Mouse (Mus musculus): ENCODE data around the gene Fam20b. TPM values are rescaled to one million over a fixed set of nuclear protein-coding genes. Genes with fewer than 3 reads are reported as not detected.

The Fam20b gene
- polyA plus RNA-seq, 1 experiment from 2014 or later = 19.9 TPM

DNA sequence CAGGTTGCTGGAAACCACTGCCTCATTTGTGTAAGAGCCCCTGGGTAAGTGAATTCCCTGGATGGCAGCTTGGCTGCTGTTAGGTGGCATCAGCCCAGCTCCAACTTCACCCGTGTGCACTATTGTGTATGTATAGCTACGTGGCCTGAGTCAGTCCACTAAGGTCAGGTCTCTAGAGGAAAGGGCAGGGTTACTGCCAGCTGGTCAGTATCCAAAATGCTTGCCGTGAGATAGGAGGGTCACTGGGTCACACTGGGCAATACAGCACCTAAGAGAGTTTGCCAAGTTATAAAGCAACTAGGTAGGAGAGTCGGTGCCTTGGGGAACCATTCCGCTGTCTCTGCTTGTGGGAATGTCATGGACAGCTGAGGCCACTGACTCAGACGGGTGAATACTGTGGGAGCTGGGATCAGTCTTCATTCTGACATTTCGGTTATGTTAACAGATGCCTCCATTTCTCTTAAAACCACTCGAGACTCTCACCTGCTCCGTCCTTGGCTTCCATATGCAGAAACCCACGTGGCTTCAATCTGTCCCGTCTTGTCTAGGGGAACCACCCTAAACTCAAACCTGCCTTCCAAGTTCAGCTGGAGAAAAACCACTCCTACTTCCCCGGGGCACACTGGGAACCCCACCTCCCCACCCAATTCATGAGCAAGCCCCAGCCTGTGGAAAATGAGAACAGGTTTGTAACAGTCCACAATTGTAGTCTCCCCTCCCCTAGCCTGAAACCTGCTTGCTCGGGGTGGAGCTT, 58.8 kb downstream of the Fam20b start:
- H3K27ac ChIP-seq = no peak overlapping the region
- 86% methylated on average over 13 of the region's 13 CpGs for WGBS
- no peaks in the 10 kb centered on the region for H3K27me3 ChIP-seq (ENCODE audit: insufficient read depth, poor library complexity, severe bottlenecking)
- no peak overlapping the region for H3K4me3 ChIP-seq
- DNase-seq (ENCODE audit: low spot score) = no peak
- no peaks in the 10 kb centered on the region for H3K9me3 ChIP-seq
- H3K4me1 ChIP-seq (replicated peaks) = peaks cover 5% of the 10 kb centered on the region; the same call in 1 of the 2 replicates
- peaks cover 12% of the 10 kb centered on the region; the same call in 1 of the 2 replicates for H3K36me3 ChIP-seq

DNA sequence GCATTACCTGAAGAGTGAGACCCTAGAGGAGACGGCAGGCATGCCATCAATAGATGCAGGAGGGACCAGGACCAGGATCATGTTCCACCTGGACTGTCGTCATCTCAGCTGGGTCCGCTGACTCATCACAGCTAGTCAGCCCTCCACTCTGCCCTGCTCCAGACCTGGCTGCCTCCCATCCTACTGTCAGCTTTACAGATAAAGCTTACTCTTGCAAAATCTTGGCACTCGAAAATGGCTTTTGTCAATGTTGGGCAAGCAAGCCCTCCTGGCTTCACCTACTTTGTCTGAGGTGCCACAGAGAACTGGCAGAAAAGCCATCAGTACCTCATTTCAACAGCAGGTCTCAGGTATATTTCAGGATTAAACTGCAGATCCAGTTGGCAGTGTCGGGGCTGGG, 60.2 kb downstream of the Fam20b start:
- DNase-seq (ENCODE audit: low spot score) = no peak
- 83% methylated on average over 5 of the region's 5 CpGs for WGBS

DNA sequence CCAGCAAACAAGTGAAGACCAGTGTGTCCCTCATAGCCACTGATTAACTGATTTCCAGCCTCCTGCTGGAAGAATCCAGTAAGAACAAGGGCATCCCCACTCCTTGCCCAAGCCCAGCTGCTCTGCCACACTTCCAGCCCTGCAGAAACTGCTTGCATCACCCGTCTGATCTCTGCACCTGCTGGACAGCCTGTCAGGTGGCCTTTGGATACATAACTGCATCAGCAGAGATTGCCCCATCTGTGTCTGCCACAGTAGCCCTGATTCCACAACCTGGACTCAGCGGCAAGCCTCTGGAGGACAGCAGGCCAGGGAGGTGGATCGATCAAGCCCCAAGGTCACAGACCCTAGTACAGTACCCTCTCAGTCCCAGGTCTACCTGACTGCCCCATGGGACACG, 61.4 kb downstream of the Fam20b start:
- 88% methylated on average over 4 of the region's 4 CpGs for WGBS
- Histone ChIP-seq H3K27ac (peak overlapping the region; percentile 41; the same call in 1 of the 2 replicates), H3K4me3 (no peak overlapping the region), H3K27me3 (ENCODE audit: insufficient read depth, poor library complexity, severe bottlenecking) (no peaks in the 10 kb centered on the region), H3K36me3 (peaks cover 12% of the 10 kb centered on the region; the same call in 1 of the 2 replicates), H3K4me1 (replicated peaks) (peaks cover 9% of the 10 kb centered on the region; the same call in 1 of the 2 replicates), H3K9me3 (no peaks in the 10 kb centered on the region)
- DNase-seq (ENCODE audit: low spot score) = no peak

More for the DNA sequence above, 60.2 kb downstream of the Fam20b start:
- Histone ChIP-seq H3K36me3 (peaks cover 12% of the 10 kb centered on the region; the same call in 1 of the 2 replicates), H3K27ac (no peak overlapping the region), H3K4me3 (no peak overlapping the region), H3K27me3 (ENCODE audit: insufficient read depth, poor library complexity, severe bottlenecking) (no peaks in the 10 kb centered on the region), H3K9me3 (no peaks in the 10 kb centered on the region), H3K4me1 (replicated peaks) (peaks cover 9% of the 10 kb centered on the region; the same call in 1 of the 2 replicates)

DNA sequence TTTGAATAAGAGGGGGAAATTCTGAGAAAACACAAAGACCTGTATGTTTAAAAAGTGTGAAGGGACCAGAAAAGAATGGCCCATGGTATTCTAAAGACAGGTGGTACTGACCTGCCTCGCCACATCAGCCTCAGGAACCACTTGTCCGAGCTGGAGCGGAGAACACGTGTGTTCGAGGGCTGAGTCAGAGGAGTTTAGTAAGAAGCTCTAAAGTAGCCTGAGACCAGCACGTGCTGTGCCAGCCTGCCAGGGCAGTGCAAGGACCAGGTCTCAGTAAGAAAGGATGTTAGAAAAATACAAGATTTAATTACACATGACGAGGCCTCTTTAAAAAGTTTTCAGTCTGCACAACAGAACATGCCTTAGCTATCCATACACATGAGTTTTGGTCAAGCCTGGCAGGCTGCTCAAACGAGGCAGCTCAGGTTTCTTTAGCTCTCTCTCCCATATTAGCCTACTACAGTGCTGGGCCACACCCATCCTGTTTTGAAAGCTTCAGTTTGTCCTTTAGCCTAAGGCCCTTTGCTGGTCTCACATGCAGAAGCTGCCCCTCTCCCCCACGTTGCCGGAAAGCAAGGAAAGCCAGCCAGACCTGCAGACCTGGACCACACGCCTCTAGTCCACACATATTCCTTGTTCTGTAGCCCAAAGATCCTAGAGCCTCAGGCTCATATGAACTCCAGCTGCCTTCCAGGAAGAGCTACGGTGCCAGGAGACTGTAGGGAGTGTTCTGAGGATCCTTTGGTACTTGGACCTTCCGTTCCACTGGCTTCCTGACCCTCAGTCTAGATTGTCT, 64.0 kb downstream of the Fam20b start:
- Histone ChIP-seq H3K4me1 (replicated peaks) (peaks cover 9% of the 10 kb centered on the region; the same call in 1 of the 2 replicates), H3K9me3 (no peaks in the 10 kb centered on the region), H3K27ac (0 out of 2 replicates have a peak overlapping the region, but pooled peaks have one; percentile 29), H3K4me3 (no peak overlapping the region), H3K27me3 (ENCODE audit: insufficient read depth, poor library complexity, severe bottlenecking) (no peaks in the 10 kb centered on the region), H3K36me3 (peaks cover 4% of the 10 kb centered on the region; the same call in 1 of the 2 replicates)
- no peak for DNase-seq (ENCODE audit: low spot score)
- 78% methylated on average over 13 of the region's 13 CpGs for WGBS

DNA sequence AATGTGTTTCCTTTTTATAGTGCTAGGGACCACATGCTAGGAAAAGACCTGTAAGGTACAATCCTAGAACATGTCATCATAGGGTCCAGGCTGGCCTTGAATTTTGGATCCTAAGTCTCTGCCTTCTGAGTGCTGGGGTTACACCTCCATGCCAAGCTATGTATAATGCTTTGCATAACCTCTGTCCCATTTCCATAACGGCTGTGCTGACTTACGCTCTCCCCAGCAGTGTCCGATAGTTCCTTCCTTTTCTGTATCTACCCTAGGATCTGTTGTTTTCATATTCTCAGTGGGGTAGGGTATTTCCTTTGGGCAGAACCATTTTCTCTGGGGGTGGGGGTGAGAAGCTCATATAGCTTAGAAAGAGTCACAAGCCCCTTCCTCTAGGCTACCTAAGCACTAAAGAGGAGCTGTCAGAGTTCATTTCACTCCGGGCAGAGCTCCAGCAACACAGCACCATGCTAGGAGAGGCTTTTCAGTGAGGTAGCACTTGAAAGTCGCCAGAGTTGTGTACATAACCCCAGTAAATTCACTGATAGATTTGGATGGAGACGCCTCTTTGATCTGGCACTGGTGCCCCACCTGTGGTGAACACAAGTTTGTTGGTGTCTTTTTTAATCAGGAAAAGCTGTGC, 66.6 kb downstream of the Fam20b start:
- H3K27me3 ChIP-seq (ENCODE audit: insufficient read depth, poor library complexity, severe bottlenecking) = no peaks in the 10 kb centered on the region
- no peaks in the 10 kb centered on the region for H3K9me3 ChIP-seq
- H3K4me3 ChIP-seq = no peak overlapping the region
- peaks cover 9% of the 10 kb centered on the region; the same call in 1 of the 2 replicates for H3K4me1 ChIP-seq (replicated peaks)
- WGBS = 65% methylated on average over 6 of the region's 6 CpGs
- DNase-seq (ENCODE audit: low spot score) = no peak
- peaks cover 12% of the 10 kb centered on the region for H3K36me3 ChIP-seq
- no peak overlapping the region for H3K27ac ChIP-seq

DNA sequence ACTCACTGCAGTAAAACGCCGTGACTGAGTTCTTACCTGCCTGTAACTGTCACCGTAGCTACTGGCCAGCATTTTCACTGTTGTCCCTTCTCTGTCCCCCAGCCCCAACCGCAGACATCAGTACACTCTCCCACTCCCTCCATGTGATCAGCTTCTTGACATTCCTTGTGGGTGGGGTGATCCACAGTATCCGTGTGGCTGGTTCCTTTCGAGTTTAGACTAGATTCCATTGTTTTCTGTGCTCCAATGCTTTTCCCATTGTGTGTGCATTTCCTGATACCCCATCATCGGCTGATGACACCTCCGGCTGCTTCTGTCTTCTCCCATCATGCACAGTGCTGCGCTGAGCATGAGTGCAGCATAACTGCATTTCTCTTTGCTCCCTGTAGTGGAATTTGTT, 68.3 kb downstream of the Fam20b start:
- Histone ChIP-seq H3K27me3 (ENCODE audit: insufficient read depth, poor library complexity, severe bottlenecking) (no peaks in the 10 kb centered on the region), H3K36me3 (peaks cover 14% of the 10 kb centered on the region), H3K4me3 (no peak overlapping the region), H3K27ac (no peak overlapping the region), H3K9me3 (no peaks in the 10 kb centered on the region), H3K4me1 (replicated peaks) (0 out of 2 replicates have a peak, but pooled peaks cover 6% of the 10 kb centered on the region)
- 86% methylated on average over 9 of the region's 9 CpGs for WGBS
- DNase-seq (ENCODE audit: low spot score) = no peak

DNA sequence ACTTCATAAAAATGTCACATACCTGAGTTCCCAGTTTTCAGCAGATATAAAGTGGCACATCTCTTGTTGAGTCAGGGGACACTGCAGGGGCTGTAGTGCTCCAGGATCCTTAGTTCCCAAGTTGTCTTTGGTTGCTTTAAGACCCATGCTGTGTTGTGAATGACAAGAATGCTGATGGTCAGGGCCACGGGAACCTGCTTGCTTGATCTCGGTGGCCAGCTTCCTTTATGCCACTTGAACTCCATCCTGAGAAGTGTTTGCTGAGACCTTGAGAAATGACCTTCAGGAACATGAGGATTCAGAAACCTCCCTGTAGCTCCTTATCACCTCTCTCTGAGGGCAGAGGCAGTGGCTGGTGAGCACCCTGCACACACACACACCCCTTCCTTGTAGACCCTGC, 70.2 kb downstream of the Fam20b start:
- DNase-seq (ENCODE audit: low spot score) = no peak
- no peaks in the 10 kb centered on the region for H3K27me3 ChIP-seq (ENCODE audit: insufficient read depth, poor library complexity, severe bottlenecking)
- 43% methylated on average over 2 of the region's 2 CpGs for WGBS
- peaks cover 9% of the 10 kb centered on the region; the same call in 1 of the 2 replicates for H3K4me1 ChIP-seq (replicated peaks)
- no peak overlapping the region for H3K27ac ChIP-seq
- H3K4me3 ChIP-seq = no peak overlapping the region
- no peaks in the 10 kb centered on the region for H3K9me3 ChIP-seq
- peaks cover 22% of the 10 kb centered on the region for H3K36me3 ChIP-seq

DNA sequence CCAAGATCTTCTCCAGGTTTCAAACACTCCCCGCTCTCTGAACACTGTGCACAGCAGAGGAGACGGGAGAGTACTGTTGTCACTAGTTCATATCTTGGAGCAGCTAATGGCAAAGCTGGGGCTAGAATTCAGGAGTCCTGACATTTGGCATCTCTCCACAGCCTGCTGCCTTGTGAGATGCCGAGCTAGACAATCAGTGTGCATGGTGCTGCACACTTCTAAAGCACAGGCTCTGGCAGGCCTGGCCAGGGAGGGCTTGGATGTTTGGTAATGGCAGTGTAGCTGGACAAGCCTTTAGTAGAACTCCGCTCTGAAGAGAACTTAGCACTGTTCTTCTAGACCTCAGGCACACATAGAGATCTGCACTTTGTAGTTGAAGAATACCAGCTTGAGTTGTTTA, 72.9 kb downstream of the Fam20b start:
- Histone ChIP-seq H3K36me3 (peaks cover 49% of the 10 kb centered on the region), H3K4me3 (no peak overlapping the region), H3K27me3 (ENCODE audit: insufficient read depth, poor library complexity, severe bottlenecking) (no peaks in the 10 kb centered on the region), H3K27ac (no peak overlapping the region), H3K9me3 (no peaks in the 10 kb centered on the region), H3K4me1 (replicated peaks) (peaks cover 17% of the 10 kb centered on the region; the same call in 1 of the 2 replicates)
- WGBS = 91% methylated on average over 4 of the region's 4 CpGs
- DNase-seq (ENCODE audit: low spot score) = no peak

DNA sequence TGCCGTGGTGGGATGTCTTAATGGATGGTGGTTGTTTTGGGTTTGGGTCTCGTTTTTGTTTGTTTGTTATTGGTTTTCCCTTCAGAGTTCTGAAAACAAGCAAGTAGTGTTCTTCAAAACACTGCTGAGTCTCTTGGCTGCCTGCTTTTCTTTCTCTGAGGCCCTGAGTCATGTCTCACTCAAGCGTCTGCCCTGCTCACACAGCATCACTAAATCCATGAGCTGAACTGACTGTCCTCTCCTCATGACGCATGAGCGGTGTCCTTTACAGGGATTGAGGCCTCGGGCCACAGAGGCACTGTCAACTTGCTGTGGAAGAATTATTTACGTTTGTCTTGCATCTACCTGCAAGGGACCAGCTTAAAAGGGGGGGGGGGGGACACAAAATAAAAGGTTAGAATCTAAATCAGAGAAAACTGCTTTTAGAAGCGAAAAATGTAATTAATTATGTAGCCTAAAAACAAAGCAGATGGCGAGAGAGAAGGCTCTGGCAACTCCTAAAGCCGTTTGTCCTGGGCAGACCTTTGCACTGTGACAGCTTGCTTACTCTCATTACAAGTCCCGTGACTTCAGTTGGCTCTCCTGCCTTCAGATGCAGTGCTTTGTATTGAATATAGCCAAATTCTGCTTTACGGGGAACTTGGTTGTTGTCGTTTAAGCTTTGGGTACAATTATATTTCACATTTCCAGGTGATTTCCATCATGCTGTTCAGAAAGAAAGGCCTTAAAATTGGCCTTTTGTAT, 73.9 kb downstream of the Fam20b start:
- Histone ChIP-seq H3K9me3 (no peaks in the 10 kb centered on the region), H3K27ac (0 out of 2 replicates have a peak overlapping the region, but pooled peaks have one; percentile 8), H3K4me3 (no peak overlapping the region), H3K36me3 (peaks cover 59% of the 10 kb centered on the region), H3K27me3 (ENCODE audit: insufficient read depth, poor library complexity, severe bottlenecking) (no peaks in the 10 kb centered on the region), H3K4me1 (replicated peaks) (peaks cover 17% of the 10 kb centered on the region; the same call in 1 of the 2 replicates)
- 78% methylated on average over 13 of the region's 13 CpGs for WGBS
- no peak for DNase-seq (ENCODE audit: low spot score)

DNA sequence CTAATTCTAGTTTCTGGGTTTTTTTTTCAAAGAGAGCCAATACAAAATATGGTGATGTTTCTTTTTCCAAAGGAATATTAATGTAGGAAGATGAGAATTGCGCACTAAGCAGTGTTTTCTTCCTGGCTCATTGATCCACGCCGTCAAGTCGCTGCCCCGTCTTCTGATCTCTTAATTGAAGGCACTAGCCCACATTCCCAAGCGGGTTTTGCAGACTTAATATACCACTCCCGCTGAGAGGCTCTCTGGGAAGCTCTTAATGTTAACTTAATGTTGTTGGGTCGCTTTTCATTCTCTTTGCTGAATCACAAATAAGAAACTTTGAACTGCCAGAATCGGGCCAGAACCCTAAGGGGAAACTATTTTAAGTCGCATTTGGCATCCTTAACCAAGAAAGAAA, 74.8 kb downstream of the Fam20b start:
- Histone ChIP-seq H3K27me3 (ENCODE audit: insufficient read depth, poor library complexity, severe bottlenecking) (no peaks in the 10 kb centered on the region), H3K27ac (no peak overlapping the region), H3K4me3 (no peak overlapping the region), H3K4me1 (replicated peaks) (peaks cover 17% of the 10 kb centered on the region; the same call in 1 of the 2 replicates), H3K9me3 (no peaks in the 10 kb centered on the region), H3K36me3 (peaks cover 67% of the 10 kb centered on the region)
- WGBS = 60% methylated on average over 10 of the region's 10 CpGs
- no peak for DNase-seq (ENCODE audit: low spot score)

DNA sequence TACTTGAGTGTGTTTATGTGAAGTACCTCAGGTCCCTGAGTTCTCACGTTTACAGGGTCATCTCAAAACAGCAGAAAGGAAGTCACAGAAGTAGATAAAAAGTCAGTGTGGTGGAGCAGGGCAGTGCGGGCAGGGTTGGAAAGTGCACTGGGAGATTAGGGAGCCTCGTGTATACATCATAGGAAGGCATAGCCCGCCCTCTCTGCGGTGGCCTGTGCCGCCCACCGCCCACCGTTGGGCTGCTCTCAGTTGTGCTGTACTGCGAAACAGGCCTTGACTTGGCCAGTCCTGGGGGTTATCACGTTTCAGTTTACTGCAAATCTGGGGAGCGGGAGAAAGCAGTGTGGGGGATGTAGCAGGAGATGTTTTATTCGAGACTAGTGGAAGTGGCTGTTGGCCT, 76.1 kb downstream of the Fam20b start:
- Histone ChIP-seq H3K27me3 (ENCODE audit: insufficient read depth, poor library complexity, severe bottlenecking) (no peaks in the 10 kb centered on the region), H3K36me3 (peaks cover 68% of the 10 kb centered on the region), H3K4me1 (replicated peaks) (peaks cover 17% of the 10 kb centered on the region; the same call in 1 of the 2 replicates), H3K27ac (no peak overlapping the region), H3K4me3 (no peak overlapping the region), H3K9me3 (no peaks in the 10 kb centered on the region)
- no peak for DNase-seq (ENCODE audit: low spot score)
- 72% methylated on average over 12 of the region's 12 CpGs for WGBS

DNA sequence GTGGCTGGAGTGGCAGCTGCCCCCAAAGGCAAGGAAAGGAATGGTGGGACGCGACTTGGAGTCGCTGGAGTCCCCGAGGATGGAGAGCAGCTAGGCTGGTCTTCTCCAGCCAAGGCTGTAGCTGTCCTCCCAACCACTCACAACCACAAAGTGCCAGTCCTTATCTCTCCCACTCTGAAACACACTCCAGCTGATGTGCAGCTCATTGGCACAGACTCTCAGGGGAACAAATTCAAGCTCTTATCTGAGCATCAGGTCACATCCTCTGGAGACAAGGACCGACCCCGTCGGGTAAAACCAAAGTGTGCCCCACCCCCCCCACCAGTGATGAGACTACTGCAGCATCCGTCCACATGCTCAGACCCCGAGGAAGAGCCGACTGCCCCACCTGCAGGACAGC, 77.1 kb downstream of the Fam20b start:
- Histone ChIP-seq H3K4me1 (replicated peaks) (peaks cover 17% of the 10 kb centered on the region; the same call in 1 of the 2 replicates), H3K27me3 (ENCODE audit: insufficient read depth, poor library complexity, severe bottlenecking) (no peaks in the 10 kb centered on the region), H3K27ac (no peak overlapping the region), H3K36me3 (peaks cover 70% of the 10 kb centered on the region), H3K4me3 (no peak overlapping the region), H3K9me3 (no peaks in the 10 kb centered on the region)
- no peak for DNase-seq (ENCODE audit: low spot score)
- 88% methylated on average over 10 of the region's 10 CpGs for WGBS

All from hindbrain, embryonic 10.5 days (tissue).